Mouse (Mus musculus) CD4-positive naive resting alpha-beta T cell, adult 76 days (primary cell): ENCODE results near the gene Cd5. TPM values are rescaled to one million over a fixed set of nuclear protein-coding genes. Genes with fewer than 3 reads are reported as not detected.

Experiments used
- total RNA-seq: library from RNA; stranded (reverse); gene quantifications from one replicate; pipeline ENCODE4 v1.2.4, GENCODE M21; 2023

The Cd5 gene
- total RNA-seq = 323 TPM

GRCm38 (mm10) chr19:10738811-10739210 lies at the start of gene Cd5:
Gene Cd5 (minus strand): TSS chr19:10739002.

GRCm38 (mm10) chr19:10688537-10689352 lies 50.1 kb downstream of the Cd5 start, which contains the start of gene Vps37c:
Gene Vps37c (plus strand): TSS chr19:10688735.

GRCm38 (mm10) chr19:10677915-10678771 lies 60.7 kb downstream of the Cd5 start, which contains the start of gene Pga5:
Gene Pga5 (minus strand): TSS chr19:10678071.

Other genes starting within 250 kb of the Cd5 start
- gene Cpsf7, start 213.7 kb downstream of the Cd5 start, total RNA-seq = 147 TPM
- 42.6 TPM for gene Sdhaf2, start 212.9 kb downstream of the Cd5 start, total RNA-seq
- 4.4 TPM for gene Tmem216, start 182.8 kb downstream of the Cd5 start, total RNA-seq
- 28.4 TPM for gene Cyb561a3, start 161.8 kb downstream of the Cd5 start, total RNA-seq
- 5.7 TPM for gene Tmem138, start 161.6 kb downstream of the Cd5 start, total RNA-seq
- 229 TPM for gene Ddb1, start 133.7 kb downstream of the Cd5 start, total RNA-seq
- gene Tkfc, start 133.3 kb downstream of the Cd5 start, total RNA-seq = 6.8 TPM
- gene Vwce, start 104.8 kb downstream of the Cd5 start, total RNA-seq = 7.2 TPM
- not detected for gene Pga5, start 60.9 kb downstream of the Cd5 start, total RNA-seq
- 19.2 TPM for gene Vps37c, start 50.3 kb downstream of the Cd5 start, total RNA-seq
- 312 TPM for gene Cd6, start 91.1 kb upstream of the Cd5 start, total RNA-seq
- gene Slc15a3, start 100.7 kb upstream of the Cd5 start, total RNA-seq = 4.9 TPM
- 0.15 TPM for gene Tmem132a, start 130.9 kb upstream of the Cd5 start, total RNA-seq
- gene Tmem109, start 143.0 kb upstream of the Cd5 start, total RNA-seq = 24.1 TPM
- gene Prpf19, start 156.2 kb upstream of the Cd5 start, total RNA-seq = 111 TPM
- gene Zp1, start 181.6 kb upstream of the Cd5 start, total RNA-seq = not detected
- gene Ptgdr2, start 198.2 kb upstream of the Cd5 start, total RNA-seq = not detected
- gene Ccdc86, start 210.3 kb upstream of the Cd5 start, total RNA-seq = 22.2 TPM
- not detected for gene Ms4a10, start 235.7 kb upstream of the Cd5 start, total RNA-seq